Mouse (Mus musculus) urinary bladder, postnatal 36 days (tissue): ENCODE results near the gene Uqcrq.
"Not testable (repeated sequence)": the region's sequence is repeated elsewhere in the genome, so short reads cannot be mapped to it uniquely, and the experiment has no call there.

Source experiments
- DNase-seq, 2 experiments: peaks; one replicate each; pipeline ENCODE4 v3.0.0; 2022; ENCODE audit warnings: low spot score in 2 of 2, mixed read lengths in 1 of 2

Uqcrq gene

DNA sequence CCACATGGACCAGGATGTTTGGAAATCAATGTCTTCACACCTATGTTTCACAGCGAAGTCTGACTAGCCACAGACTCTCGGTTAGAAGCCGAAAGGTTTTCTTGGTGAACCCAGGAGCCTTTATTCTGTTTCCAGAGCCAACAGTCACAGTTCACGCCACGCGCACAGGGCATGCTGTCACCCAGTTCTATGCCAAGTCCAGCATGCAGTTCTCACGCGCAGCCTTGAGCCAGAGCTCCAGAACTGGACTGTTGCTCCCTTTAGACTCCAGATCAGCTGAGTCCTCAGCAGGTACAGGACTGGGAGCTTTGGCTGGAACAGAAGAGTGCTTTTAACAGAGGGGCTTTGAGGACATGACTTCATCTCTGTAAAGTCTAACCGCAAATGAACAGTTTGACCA, 21.8 kb upstream of the Uqcrq start:
- DNase-seq, result no peak

DNA sequence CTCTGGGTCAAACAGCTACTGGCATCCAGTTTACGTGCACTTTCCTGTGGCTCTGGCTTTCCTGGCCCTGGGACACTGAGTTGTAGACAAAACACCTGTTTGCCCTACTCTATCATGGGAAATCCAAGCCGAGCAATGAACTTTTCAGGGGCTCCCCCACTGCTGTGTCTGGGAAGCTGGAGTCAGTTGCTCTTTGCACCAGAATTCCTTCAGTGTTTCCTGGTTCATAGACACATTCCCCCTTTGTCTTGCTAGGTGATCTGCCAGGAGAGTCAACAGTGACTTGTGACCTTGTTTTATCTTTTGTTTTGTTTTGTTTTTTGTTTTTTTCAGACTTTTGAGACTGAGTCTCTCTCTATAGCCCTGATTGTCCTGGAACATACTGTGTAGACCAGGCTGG, 20.7 kb upstream of the Uqcrq start:
- DNase-seq, result no peak

DNA sequence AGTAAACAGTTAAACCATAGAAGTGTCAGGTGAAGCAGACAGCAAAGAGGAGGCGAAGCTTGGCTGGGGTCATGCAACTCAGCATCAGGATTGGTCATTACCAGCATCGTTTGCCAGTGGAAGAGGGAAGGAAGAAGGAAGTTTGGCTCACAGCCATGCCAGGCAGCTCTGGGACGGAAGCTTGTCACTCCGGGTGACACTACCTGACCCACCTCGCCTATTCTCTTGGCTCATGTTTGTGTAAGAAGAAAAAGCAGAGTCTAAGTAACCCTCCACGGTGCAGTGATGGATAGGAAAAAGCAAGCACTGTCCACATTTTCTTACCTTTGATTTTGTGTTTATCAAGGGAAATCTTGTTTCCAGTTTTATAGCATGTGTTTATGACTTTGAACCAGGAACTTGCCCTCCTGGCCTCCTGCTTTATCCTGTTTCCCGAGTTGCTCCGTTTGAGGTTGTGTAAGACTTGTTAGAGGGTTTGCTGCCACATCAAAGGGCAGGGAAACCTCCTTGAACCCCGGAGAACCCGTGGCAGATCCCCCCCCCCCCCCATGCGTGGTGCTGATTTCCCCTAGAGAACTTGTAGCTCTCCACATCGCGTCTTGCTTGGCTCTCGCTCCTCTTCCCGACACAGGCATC, 19.6 kb upstream of the Uqcrq start:
- DNase-seq, result no peak

DNA sequence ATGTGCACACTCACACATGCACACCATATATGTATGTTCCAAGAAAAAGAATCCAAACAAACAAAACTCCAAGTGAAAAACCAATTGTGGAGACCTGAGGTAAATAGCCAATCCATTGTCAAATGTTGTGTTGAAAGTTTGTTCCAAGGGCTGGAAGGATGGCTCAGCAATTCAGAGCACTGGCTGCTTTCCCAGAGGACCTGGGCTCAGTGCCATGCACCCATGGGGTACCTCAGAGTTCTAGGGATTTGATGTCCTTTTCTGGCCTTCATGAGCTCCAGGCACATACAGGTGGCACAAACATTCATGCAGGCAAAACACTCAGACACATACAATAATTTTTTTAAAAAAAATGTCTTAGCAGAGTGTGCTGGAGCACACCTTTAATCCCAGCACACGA, 17.9 kb upstream of the Uqcrq start:
- peak in 1 of 2 experiments; percentile 57 for DNase-seq

DNA sequence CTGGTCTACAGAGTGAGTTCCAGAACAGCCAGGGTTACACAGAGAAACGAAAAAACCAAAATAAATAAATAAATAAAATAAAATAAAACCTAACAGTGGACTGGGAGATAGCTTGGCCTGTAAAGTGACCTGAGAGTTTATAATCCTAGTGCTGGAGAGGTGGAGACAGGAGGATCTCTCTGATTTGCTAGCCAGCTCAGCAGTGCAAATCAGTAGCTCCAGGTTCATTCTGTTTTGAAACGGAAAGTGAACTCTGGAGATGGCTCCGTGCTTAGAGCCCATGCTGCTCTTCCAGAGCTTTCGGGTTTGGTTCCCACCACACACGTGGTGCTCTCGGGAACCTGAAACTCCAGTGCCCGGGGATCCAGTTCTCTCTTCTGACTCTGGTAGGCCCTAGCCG, 17.4 kb upstream of the Uqcrq start:
- no peak for DNase-seq

DNA sequence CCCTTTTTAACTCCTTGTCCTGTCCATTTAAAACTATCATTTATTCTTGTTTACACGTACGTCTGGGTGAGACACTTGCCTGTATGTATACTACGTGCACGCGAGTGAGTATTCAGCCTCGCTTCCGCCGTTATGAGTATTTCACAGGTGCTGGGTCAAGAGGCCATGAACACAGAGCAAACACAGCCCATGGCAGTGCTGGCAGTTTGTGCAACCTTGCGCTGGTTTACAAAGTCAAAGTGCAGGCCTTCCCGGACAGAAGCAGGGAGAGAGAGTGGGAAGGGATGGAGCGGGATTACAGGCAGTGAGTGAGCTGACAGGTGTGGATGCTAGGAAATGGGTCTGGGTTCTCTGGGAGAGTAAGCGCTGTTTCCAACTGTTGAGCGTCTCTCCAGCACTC, 15.6 kb upstream of the Uqcrq start:
- no peak for DNase-seq

DNA sequence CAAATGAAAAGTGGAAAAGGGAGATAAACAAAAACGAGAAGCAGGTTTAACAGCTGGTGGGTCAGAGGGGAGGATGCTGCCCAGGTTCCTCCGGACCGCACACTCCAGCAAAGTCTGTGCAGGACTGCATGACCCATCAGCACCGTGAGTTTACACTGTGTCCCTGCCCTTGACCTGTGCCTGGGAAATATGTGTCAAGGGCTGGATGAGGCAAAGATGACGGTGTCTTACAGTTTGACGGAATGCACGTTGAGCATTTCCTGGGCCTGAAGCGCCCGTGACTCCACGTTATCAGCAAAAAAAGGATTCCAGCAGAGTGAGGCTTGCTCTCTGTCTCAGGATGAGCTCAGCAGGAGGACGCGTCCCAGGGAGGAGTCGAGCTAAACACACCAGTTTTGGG, 14.9 kb upstream of the Uqcrq start:
- no peak for DNase-seq

DNA sequence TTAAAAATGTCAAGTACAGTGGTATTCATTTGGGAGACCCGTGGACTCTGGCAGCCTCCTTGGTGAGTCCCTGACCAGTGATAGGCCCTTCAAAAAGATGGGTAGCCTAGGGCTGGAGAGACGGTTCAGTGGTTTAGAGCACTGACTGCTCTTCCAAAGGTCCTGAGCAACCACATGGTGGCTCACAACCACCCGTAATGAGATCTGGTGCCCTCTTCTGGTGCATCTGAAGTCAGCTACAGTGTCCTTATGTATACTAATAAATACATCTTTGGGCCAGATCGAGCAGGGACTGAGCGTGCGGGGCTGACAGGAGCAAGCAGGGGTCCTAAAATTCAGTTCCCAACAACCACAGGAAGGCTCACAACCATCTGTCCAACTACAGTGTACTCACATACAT, 13.2 kb upstream of the Uqcrq start:
- DNase-seq, result no peak

DNA sequence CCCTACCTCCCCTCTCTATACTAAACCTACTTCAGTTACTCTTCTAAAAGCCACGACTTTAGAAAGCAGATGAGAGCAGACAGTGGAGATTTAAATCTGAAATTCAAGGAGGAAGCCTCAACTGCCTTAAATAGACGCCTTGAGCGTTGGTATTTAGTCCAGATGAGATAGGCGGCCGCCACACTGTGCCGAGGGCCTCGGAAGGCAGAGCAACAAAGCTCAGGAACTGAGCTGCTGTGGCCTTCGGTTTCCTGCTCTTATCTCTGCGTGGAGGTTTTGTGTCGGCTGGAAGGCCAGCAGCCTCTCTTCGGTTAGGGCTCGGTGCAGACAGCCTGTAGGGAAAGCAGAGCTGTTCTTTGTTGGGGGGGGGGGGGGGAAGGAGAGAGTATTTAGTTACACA, 11.3 kb upstream of the Uqcrq start:
- DNase-seq, result no peak

DNA sequence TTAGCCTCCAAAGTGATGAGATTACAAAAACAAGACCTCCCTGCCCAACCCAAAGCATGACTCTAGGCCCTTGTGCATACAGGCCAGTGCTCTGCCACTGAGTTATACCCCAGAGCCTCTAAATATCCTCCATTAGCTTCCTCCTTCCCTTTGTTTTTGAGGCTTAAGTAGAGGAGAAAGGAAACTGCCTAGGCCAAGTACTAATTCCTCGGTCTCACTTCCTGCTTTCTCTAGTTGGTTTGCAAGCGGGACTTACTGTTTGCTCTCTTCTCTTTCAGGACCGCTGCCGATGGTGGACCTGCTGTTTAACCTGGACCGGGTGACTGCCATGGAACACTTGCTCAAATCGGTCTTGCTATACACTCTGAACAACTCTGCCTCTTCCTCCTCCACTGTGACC, 5.7 kb upstream of the Uqcrq start:
- DNase-seq, result no peak

DNA sequence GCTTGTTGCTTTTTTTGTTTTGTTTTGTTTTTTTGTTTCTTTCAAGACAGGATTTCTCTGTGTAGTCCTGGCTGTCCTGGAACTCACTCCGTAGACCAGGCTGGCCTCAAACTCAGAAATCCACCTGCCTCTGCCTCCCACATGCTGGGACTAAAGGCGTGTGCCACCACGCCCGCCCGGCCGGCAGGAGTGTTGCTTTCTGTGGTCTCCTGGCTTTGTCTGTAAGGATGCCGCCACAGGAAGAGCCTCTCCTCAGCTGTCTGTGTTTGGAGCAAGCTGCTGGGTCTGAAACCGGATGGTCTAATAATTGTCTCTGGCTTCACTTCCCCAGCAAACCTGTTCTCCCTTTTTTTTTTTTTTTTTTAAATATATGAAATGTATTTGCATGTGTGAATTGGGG, 4.9 kb upstream of the Uqcrq start:
- DNase-seq, result no peak

DNA sequence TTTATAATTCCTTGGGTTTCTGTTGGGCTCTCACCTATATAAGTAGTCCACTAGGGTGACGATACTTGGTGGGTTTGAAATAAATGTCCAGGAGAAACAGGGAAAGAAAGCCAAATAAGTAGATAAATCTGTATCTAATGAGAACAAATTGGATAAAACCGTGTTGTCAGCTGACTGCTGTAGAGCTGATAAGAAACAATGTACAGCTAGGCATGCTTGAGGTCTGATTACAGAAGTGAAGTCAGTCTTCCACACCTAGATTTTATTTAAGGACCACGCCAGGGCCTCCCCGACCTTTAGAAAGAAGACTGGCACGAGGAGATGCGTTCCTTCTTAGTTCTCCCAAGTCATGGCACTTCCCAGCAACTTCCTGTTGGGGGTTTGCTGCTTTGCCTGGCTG, 2.4 kb upstream of the Uqcrq start:
- DNase-seq, result no peak

DNA sequence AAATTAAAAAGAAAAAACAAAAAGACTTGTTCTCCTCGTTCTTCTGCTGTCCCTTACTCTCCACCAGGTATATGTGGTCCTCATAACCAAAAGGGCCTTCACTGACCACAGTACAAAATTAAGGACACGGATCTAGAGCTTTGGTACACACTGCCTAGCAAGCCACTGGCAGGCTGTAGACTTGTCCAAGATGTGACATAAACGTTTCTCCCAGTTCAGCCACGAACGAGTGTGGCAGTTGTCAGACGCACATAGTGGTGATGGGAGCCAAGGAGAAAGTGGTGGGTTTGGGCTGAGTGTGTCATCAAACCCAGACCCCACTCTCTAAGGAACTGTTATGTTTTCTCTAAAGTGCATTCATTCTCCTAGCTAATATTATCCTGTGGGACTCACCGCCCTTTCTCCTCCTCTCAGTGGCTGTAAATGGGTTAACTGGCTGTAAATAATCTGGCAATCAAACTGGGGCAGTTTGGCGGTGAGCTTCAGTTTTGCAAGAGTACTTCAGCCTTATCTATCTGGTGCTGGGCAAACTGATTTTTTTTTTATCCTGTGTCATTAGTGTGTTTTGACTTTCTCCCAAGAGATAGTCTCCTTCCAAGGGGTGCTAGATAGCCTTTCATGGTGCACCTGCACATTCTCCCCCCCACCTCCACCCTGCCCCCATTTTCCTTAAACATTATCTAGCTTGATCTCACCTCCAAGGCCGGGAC, 871 bp upstream of the Uqcrq start:
- peak in 1 of 2 experiments; percentile 35 for DNase-seq

DNA sequence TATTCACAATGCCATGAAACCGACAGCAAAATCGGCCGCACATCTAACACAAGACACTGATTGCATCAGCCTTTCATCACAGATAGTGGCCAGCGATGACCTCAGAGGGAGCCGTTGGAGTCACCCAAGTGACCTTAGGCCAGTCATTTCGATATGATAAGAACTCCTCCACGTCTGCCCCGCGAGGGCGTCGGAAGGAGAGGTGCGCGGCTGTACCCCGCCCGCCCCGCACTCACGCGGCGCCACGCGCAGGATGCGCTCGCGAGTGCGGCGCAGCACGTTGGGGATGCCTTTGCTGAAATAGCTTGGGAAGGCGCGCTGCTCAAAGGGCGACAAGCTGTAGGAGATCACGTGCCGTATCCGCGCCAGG, 346 bp downstream of the Uqcrq start:
- DNase-seq, result no peak

DNA sequence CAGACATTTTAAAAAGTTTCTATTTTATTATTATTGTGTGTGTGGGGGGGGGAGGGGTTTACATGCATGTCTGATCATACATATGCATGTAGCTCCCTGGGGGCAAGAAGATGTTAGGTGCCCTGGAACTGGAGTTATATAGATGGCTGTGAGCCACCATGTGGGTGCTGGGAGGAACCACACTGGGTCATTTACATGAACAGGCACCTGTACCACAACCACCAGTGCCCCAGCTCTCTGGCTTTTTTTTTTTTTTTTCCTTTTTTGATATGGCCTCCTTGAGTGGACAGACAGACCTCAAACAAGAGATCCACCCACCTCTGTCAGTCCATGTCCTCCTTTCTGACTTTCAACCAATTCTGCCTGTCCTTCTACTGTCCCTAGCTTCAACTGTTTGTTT, 1.4 kb downstream of the Uqcrq start:
- no peak for DNase-seq

DNA sequence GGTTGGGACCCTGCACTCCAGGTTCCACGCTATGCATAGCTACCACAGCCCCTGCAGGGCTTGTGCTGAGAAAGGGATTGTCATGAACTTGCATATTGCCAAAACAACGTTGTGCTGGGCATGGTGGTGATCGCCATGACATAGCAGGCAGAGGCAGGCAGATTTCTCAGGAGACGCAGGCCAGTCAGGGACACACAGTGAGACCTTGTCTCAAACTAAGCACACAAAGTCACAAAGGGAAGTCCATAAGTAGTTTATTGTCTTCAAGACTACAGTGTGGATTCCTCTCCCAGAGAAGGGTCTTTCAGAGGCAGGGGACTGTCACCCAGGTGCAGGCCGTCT, 1.9 kb downstream of the Uqcrq start:
- no peak for DNase-seq

DNA sequence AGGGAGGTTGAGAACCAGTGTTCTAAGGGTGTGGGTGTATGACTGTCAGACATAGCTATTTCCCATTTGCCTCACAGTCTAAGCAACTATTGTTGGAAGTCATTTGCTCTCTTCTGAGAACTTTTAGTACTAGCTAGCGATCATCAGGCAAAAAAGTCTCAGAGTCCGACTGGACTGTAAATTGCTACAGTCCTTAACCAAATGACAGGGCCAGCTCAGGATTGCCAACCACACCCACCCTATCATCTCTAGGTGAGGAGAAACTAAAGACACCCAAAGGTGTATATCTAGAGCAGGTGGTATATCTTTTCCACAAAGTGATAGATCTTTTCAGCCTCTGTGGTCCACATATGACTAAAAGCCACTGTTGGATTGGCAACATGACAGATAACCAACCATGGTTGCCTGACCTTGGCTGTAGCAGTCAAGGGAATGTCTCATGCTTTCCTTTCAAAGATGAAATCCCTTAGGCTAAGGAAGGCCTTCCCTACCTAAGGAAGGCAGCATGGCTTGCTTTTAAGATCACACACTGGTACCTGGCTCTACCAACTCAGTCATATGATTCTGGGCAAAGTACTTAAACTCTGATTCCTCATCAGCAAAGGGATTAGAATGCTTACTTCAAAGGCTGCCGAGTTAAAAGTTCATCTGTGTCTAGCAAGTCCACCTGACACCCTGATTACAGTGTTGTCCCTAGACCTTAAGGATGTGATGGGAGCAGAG, 2.5 kb downstream of the Uqcrq start:
- no peak for DNase-seq

DNA sequence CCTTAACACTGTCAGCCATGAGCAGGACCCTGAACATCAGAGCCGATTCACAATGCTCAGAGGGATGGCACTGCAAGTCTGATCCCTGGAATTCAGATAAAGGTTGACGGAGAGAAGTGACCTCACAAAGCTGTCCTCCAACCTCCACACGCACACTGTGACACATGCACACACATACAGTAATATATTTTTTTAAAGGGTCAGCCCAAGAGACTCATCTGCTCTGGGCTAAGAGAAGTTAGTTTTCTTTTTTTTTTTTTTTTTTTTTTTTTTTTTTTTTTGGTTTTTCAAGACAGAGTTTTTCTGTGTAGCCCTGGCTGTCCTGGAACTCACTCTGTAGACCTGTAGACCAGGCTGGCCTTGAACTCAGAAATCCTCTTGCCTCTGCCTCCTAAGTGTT, 3.7 kb downstream of the Uqcrq start:
- not testable (repeated sequence) for DNase-seq

DNA sequence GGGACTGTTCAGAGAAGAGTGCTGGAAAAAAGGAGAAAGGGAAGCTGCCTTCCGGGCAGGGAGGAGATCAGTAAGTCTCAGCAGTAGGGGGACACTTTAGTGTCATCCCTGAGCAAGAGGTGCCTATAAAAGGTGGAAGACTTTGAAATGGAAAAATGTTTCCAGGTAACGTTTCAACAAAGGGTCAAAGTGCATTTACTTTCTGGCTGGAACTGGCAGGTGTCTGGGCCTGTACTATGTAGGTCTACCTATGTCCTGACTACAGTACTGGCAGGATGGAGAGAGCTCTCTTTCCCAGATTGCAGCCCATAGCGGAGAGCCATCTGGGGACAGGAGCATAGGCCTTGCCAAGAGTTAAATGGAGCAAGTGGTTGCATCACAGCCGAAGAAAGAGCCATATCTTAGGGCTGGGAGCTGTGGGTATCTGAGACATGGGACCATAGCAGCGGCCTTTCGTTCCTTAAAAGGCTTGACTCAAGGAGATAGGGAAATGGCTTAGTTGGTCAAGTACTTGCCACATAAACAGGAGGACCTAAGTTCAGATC, 4.8 kb downstream of the Uqcrq start:
- DNase-seq, result no peak

DNA sequence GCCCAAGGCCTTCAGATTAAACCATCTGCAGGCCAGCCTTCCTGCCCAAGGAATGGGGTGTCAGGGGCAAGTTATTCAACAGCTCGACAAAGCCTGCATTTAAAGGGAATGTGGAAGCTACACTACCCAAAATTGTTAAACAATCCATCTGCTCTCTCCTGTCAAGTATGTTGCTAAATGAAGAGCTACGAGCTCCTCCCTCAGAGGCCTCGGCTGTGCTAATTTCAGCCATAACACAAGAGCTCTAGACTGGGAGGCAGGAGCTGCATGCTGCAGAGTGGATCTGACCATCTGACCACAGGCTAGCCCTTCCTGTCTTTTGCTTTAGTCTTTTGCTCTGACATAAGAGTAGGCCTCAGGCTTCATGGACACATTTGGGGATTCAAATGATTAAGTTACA, 5.4 kb downstream of the Uqcrq start:
- DNase-seq, result no peak

DNA sequence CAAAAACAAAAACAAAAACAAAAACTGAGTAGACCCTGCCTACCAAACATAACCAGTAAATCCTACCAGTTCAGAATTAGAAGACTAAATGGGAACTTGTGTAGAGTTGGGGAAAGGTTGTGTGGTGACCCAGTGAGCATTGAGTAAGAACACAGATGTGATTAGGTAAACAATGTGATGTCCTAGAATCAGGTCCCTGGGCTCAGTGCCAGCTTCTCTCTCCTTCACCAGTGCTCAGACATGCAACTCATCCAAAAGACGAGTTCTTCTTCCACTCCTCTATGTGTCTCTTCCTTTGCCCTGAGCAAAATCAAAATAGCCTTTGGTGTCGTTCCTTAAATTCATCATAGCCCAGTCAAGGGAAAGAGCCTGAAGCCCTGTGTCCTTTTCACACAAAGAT, 5.8 kb downstream of the Uqcrq start:
- no peak for DNase-seq

DNA sequence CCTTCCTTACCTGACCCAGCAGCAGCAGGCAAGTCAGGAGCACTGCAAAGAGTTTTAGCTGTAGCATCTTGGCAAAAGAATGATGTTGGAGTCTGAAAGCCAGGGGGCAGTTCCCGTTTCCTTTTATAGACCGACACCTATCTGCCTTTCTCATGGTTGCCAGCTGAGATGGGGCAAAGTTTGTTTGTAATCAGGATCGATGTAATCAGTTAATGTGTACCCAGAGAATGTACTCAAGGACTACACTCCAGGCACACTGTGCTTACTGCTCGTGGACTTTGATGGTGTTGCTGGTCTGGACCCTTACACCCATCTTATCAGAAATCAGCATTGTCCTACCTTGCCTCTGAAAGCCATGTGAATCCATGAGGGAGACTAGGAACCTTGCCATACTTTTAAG, 7.6 kb downstream of the Uqcrq start, which contains the start of gene Leap2:
Leap2 (minus strand) TSS at position 135 of the 400 bp plus-strand sequence.
- DNase-seq, result no peak

DNA sequence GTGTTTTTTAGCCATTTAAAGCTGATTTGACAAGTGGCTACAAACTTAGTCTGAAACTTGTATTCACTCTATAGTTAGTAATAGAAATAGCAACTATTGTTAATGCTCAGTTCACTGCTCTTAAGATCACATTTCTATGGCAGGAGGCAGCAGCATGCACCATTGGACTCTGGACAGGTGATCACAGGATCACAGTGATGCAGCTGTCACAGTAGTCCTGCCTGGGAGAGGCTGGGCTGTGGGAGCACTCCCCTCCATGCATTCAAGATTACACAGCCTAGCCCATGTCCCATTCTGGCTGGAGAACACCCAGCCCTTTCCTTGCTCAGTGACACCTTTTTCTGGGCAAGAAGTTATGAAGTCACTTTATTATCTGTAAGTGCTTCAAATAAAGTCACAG, 12.6 kb downstream of the Uqcrq start:
- DNase-seq, result no peak
